Mouse (Mus musculus) kidney, postnatal 25 days (tissue): ENCODE data around the gene Smu1.

ENCODE experiments used
- DNase-seq, 2 experiments: peaks; one replicate each; pipeline ENCODE4 v3.0.0; 2021; ENCODE audit warnings: mixed read lengths in 2 of 2

Smu1 gene

GRCm38 (mm10) chr4:40735351-40735750 is 22.4 kb downstream of the Smu1 start:
- DNase-seq: no peak

DNA sequence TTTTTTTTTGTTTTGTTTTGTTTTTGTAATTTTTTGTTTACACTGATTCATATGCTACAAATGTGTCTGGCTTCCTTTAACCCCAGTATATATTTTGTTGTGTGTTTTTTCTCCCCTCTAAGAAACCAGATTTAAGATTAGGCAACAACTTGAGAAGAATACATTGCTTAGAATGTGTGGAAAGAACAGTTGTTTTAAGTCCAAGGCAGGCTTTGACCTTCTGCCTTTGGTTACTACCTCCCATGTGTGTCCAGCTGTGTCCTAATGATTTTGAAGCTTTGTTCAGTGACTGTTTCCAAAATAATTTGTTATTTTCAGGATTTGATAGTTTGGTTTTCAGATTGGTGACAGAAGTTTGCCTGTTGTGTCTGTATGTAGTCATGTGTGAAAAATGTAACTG is 26.5 kb downstream of the Smu1 start:
- no peak for DNase-seq

DNA sequence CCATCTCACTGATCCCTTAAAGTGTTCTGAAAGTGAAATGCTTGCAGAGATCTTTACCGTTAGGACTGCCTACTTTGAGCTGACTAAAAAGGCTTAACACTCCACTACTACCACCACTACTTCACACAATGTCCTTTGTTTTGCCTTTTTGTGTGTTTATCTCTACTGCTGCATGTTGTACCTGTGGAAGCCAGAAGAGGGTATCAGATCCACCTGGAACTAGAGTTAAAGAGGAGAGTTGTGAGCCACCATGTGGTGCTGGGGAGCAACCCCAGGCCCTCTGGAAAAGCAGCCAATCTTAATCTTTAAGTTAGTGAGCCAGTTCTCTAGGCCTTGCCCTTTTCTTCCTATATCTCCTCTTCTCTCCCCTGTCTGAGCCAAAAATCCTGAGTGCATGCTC is 30.5 kb downstream of the Smu1 start:
- DNase-seq: no peak

- no peak for DNase-seq
Observed at GRCm38 (mm10) chr4:40725554-40725953, 32.2 kb downstream of the Smu1 start.

- peak; percentile 41 to 62 for DNase-seq
Observed at GRCm38 (mm10) chr4:40725141-40725540, 32.6 kb downstream of the Smu1 start.

GRCm38 (mm10) chr4:40722687-40723460 is 34.8 kb downstream of the Smu1 start:
- DNase-seq: peak; percentile 68 to 89

DNA sequence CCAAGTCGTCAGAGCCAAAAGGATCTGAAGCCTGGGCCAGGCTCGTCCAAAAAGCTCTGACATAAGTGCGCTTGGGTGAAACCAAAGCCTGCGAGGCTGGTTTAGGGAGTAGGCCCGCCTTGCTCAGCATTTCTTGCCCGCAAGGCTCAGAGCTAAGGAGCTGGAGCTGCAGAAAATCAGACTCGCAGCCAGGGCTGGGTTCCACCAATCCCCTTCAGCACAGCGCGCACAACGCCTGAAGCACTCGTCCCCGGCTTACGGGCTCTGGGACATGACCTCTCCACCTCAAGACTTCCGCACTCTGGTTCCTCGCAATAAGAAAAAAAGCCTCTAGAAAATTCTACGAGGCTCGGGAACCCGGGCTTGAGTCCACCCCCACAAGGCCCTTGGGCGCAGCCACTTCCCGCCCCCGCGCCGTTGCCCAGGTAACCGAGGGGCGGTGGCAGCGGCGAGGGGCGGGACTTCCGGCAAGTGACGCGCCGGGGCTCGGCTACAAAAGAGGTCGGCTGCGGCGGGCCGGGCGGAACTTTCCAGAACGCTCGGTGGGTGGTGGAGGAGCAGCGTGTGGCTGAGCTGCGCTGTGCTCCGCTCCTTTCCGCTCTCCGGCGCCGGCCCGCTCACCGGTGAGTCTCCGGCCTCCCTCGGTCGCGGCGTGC is 35.6 kb downstream of the Smu1 start, which contains the start of gene Dnaja1:
Gene Dnaja1, plus strand, starts transcription at position 140 of the 656 bp plus-strand sequence.
- DNase-seq: peak; percentile 98

DNA sequence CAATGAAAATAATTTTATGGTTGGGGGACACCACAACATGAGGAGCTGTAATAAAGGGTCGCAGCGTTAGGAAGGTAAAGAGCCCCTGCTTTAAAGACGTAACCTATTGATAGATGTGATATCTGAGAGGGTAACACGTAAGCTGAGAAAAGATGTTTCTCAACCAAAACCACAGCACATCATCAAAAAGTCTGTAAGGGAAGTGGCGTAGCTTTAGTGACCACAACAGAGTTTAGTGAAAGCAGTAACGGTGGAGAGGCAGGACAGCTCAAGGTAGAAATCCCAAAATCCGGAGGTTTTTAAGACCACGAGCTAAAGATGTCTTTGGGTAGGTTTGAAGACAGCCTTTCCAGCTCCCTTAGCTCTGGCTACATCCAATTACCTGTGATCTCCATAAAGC is 36.8 kb downstream of the Smu1 start:
- DNase-seq: no peak

DNA sequence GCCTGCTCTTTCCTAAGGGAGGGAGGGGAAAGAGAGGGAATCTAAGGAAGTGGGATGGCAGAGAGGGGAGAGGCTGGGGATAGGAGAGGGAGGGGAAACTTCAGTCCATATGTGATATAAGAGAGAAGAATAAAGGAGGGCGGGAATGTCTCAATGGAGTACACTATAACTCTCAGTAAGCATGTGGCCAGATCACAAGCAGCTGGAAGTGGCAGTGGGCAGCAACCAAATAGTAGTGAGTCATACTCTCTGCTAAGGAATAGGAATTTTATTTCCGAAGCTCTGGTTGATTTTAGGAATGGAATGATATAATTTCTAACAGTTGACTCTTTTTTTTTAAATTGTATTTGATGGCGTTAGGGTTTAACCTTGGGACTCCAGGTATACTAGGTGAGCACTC is 40.6 kb downstream of the Smu1 start:
- DNase-seq: no peak

GRCm38 (mm10) chr4:40703710-40704275 is 53.9 kb downstream of the Smu1 start:
- DNase-seq: no peak

- peak; percentile 97 to 98 for DNase-seq
Observed at GRCm38 (mm10) chr4:40702797-40703709, 54.7 kb downstream of the Smu1 start, which contains the start of gene Aptx. Gene Aptx (minus strand): TSS chr4:40703194.

DNA sequence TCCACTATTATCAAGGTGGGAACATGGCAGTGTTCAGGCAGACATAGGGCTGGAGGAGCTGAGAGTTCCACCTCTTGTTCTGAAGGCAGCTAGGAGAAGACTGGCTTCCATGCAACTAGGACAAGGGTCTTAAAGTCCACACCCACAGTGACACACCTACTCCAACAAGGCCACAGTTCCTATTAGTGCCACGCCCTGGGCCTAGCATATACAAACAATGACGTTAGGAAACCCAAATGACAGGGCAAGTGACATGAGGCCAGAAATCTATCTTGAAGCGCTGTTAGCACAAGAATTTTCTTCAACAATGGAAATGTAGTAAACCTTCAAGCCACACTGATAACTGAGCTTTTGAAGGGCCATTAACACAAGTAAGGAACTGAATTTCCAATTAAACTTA is 55.9 kb downstream of the Smu1 start:
- no peak for DNase-seq

DNA sequence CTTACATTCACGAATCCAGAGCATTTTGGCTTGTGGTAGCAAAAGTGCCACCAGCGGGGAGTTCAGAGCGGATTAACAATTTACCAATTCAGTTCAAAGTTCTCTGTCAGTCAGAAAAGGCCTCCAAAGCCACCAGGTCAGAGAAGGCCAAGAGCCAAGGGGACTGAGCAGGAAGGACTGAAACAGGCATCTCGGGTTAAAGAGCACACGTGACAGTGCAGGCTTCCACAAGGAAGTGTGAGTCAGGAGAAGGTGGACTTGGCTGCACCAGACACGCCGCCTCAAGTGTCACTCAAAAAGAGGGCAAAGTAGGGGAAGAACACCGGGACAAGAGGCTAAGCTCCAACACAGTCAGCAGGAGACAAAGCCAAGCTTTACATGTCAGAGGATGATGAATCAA is 57.5 kb downstream of the Smu1 start:
- DNase-seq: peak; percentile 80 to 93

DNA sequence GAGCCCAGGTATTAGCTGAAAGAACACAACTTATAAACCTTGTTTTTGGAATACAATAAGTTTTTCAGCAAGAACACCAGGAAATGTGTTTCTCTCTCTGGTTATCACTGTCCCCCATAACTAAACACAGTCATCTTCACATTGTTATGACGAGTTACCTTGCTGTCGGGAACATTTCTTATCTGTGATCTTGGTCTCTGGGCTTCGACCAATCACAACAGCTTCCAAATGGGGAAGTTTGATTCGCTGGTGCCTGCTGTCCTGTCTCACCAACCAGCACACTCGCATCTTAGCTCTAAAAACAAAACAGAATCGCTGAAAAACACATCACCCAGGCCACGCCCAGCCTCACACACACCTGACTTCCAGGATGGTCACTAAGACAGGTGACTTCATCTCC is 60.7 kb downstream of the Smu1 start:
- no peak for DNase-seq

DNA sequence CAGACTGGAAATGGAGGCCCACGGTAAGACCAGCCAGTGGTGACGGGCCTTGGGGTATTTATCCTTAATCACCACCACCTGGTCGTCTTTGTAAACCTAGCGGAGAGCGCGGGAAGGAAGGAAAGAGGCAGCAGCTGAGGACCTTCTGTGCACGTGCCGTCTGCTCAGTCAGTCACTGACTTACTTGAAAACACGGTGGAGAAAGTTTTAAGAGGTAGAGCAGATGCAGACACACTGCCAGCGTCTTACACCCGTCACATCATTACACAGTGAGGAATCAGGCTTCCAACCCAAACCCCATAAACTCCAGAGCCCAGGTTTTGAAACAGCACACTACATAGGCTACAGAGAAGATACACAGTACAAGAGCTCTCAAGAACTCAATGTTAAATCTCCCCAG is 66.6 kb downstream of the Smu1 start:
- no peak for DNase-seq
